Mouse (Mus musculus) liver, embryonic 15.5 days (tissue): Measurements from ENCODE around the gene Ermp1. TPM values are rescaled to one million over a fixed set of nuclear protein-coding genes. Genes with fewer than 3 reads are reported as not detected.

ENCODE experiments used
- ATAC-seq: fragments of 200-750 bp; cut with Nextera tagmentation; 2 replicates; pipeline ENCODE4 v1.8.0; 2017; ENCODE audit warnings: moderate number of reproducible peaks, mild to moderate bottlenecking, moderate library complexity; ENCODE audit not compliant: insufficient read depth
- H3K27ac ChIP-seq: fragments of 300-500 bp; sonication (generic); replicated peaks from 2 replicates; pipeline ENCODE4 v1.5.1; 2015; ENCODE audit warnings: mild to moderate bottlenecking, inconsistent platforms
- H3K27me3 ChIP-seq: fragments of 300-500 bp; sonication (generic); 2 replicates; pipeline ENCODE4 v1.6.1; 2015; ENCODE audit warnings: mild to moderate bottlenecking, inconsistent platforms
- H3K36me3 ChIP-seq: fragments of 300-500 bp; sonication (generic); replicated peaks from 2 replicates; pipeline ENCODE4 v1.6.1; 2015; ENCODE audit warnings: moderate library complexity, mild to moderate bottlenecking, inconsistent platforms
- H3K4me1 ChIP-seq: fragments of 300-500 bp; sonication (generic); replicated peaks from 2 replicates; pipeline ENCODE4 v1.6.1; 2015; ENCODE audit warnings: inconsistent platforms
- H3K4me2 ChIP-seq: fragments of 300-500 bp; sonication (generic); 2 replicates; pipeline ENCODE4 v1.6.1; 2015; ENCODE audit warnings: moderate library complexity, mild to moderate bottlenecking, inconsistent platforms
- H3K4me3 ChIP-seq: fragments of 300-500 bp; sonication (generic); replicated peaks from 2 replicates; pipeline ENCODE4 v1.5.1; 2015; ENCODE audit warnings: mild to moderate bottlenecking, inconsistent platforms
- H3K9ac ChIP-seq: fragments of 300-500 bp; sonication (generic); 2 replicates; pipeline ENCODE4 v1.6.1; 2015; ENCODE audit warnings: moderate library complexity, mild to moderate bottlenecking, inconsistent platforms
- H3K9me3 ChIP-seq: fragments of 300-500 bp; sonication (generic); replicated peaks from 2 replicates; pipeline ENCODE4 v1.6.1; 2016; ENCODE audit warnings: inconsistent platforms
- WGBS: fragments of 180-500 bp; shearing (Covaris S2); methylation state at CpG from one replicate; pipeline ENCODE4 v1.1.7; 2015; ENCODE audit warnings: mixed read lengths; ENCODE audit not compliant: insufficient replicate concordance; 5-methylcytosine and 5-hydroxymethylcytosine counted together
- polyA plus RNA-seq: library from polyadenylated mRNA; unstranded; fragments of >200 nt; fragmentation: Nextera tagmentation; extraction: Ambion mirVana; gene quantifications from 2 replicates; pipeline ENCODE4 v1.2.1, GENCODE M21; 2015

Gene Ermp1
- polyA plus RNA-seq, 1 experiment from 2014 or later, result 10.6 TPM

DNA sequence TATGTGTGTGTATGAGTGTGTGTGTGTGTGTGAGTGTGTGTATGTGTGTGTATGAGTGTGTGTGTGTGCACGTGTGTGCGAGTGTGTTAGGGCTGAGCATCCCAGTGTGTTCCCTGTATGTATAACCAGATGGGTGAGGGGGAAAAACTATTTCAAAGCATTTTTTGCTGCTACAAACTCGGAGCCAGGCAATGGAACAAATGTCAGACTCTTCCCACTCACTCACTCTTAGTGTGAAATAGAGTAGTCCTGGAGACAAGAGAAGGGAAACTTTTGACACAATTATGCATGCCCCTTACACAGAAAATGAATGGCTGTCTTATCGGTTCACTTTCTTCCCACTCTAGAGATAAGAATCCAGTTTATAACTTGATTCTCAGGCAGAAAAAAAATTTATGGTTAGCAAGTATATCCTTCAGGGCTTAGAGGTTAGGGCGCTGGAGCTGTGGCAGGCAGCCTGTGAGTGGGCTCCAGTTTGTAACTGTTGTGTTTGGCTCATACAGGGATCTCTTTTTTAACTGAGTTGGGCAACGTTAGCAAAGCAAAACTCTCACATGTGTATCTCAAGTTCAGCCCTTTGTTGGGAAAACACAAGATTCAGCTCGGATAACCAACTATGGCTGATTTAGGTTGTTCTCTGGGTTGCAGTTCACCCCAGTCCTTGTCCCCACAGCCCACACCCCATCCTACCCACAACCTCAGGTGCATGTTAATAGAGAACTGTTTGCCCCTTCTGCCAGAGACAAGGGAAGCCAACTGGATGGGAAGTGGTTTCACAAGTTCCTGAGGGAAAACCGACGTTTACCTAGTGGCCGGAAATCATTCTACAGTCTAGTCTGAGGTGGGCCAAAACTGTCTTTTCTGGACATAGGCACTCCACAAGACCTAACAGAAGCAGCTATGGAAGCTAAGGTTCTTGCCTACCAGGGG lies 12.9 kb upstream of the Ermp1 start:
- ATAC-seq, result no peak
- no peaks in the 10 kb centered on the region for H3K36me3 ChIP-seq
- no peak overlapping the region for H3K9ac ChIP-seq

DNA sequence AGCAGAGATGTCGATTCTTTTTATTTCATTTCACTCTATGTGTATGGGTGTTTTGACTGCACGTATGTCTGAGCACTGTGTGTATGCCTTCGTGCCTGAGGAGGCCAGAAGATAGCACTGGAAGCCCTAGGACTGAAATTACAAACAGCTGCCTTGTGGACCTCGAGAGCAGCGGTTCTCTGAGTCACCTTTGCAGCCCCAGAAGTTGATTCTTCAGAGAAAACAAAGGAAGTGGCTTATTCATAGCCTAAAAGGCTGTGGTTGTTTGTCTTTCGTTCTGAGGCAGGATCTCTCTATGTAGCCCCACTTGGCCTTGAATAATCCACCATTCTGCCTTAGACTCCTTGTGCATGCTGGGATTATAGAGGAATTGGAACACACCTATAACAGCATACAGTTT lies 11.5 kb upstream of the Ermp1 start:
- Histone ChIP-seq H3K4me2 (no peak overlapping the region), H3K9ac (no peak overlapping the region), H3K4me1 (0 out of 2 replicates have a peak, but pooled peaks cover 4% of the 10 kb centered on the region), H3K36me3 (no peaks in the 10 kb centered on the region), H3K4me3 (no peak overlapping the region), H3K27me3 (peaks cover 21% of the 10 kb centered on the region), H3K27ac (no peak overlapping the region), H3K9me3 (no peaks in the 10 kb centered on the region)
- ATAC-seq, result no peak
- WGBS, result 40% methylated on average over 6 of the region's 6 CpGs

More for the DNA sequence above, 12.9 kb upstream of the Ermp1 start:
- 36% methylated on average over 10 of the region's 10 CpGs for WGBS
- H3K4me1 ChIP-seq, result 0 out of 2 replicates have a peak, but pooled peaks cover 4% of the 10 kb centered on the region
- H3K27me3 ChIP-seq, result peaks cover 10% of the 10 kb centered on the region; the same call in 1 of the 2 replicates
- no peak overlapping the region for H3K27ac ChIP-seq
- H3K4me2 ChIP-seq, result no peak overlapping the region
- H3K4me3 ChIP-seq, result no peak overlapping the region
- no peaks in the 10 kb centered on the region for H3K9me3 ChIP-seq

DNA sequence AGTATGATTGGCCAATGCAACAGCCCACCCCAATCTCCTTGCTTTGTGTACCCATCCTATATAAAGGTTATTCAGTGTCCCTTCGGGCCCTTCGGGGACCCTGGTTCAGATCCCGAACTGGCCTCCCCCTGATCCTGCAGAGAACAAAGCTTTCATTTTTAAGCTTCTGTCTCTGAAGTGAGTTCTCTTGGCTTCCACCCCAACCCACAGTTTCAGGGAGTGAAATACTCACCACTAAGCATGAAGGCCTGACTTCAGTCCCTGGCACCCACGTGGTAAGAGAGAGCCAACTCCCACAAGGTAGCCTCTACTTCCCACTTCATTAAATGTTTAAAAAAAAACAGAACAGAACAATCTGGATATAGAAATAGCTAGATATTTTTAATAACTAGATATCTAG lies 10.6 kb upstream of the Ermp1 start:
- ATAC-seq, result no peak
- WGBS, result 79% methylated on average over 4 of the region's 4 CpGs

DNA sequence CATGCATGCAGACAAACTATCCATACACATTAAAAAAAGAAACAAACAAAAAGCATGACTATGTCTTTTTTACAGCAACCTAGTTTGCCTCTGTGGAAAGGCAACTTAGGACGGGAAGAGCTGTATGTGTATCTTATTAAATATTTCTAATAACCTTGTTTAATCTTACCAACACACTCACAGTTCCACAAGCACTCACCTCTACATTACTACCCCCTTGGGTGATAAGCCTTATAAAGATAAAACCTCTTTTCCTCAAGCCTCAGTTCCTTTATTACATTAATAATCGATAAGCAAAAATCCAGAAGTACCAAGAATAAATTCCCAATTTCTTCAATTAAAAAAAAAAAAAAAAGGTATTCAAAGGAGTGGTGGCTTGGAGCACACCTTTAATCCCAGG lies 9.3 kb upstream of the Ermp1 start:
- H3K9me3 ChIP-seq, result no peaks in the 10 kb centered on the region
- no peak overlapping the region for H3K27ac ChIP-seq
- 54% methylated on average over 2 of the region's 2 CpGs for WGBS
- H3K4me3 ChIP-seq, result no peak overlapping the region
- no peak for ATAC-seq
- H3K27me3 ChIP-seq, result peaks cover 29% of the 10 kb centered on the region
- 0 out of 2 replicates have a peak, but pooled peaks cover 4% of the 10 kb centered on the region for H3K4me1 ChIP-seq
- H3K4me2 ChIP-seq, result no peak overlapping the region
- H3K36me3 ChIP-seq, result no peaks in the 10 kb centered on the region
- no peak overlapping the region for H3K9ac ChIP-seq

More for the DNA sequence above, 10.6 kb upstream of the Ermp1 start:
- Histone ChIP-seq H3K4me2 (no peak overlapping the region), H3K36me3 (no peaks in the 10 kb centered on the region), H3K4me1 (0 out of 2 replicates have a peak, but pooled peaks cover 4% of the 10 kb centered on the region), H3K4me3 (no peak overlapping the region), H3K27me3 (peaks cover 23% of the 10 kb centered on the region), H3K27ac (no peak overlapping the region), H3K9ac (no peak overlapping the region), H3K9me3 (no peaks in the 10 kb centered on the region)

DNA sequence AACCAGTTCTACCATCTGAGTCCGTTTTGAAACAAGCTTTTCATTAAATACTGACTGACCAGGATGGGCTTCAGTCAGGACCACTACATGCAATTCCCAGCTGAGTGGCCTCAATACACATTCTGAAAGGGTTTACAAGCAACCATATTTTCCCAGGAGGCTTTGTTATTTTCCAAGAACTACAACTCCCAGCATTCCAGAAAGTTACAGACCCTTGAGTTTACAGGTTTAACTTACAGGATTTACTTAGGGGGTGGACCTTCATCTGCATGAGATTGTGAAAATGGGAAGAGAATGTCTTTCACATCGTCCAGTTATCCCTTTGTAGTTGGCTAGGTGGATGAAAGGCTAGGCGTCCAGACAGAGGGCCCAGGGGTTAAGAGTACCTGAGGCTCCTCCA lies 8.8 kb upstream of the Ermp1 start:
- H3K27ac ChIP-seq, result no peak overlapping the region
- peaks cover 29% of the 10 kb centered on the region for H3K27me3 ChIP-seq
- H3K9ac ChIP-seq, result no peak overlapping the region
- H3K4me1 ChIP-seq, result 0 out of 2 replicates have a peak, but pooled peaks cover 2% of the 10 kb centered on the region
- ATAC-seq, result no peak
- H3K36me3 ChIP-seq, result no peaks in the 10 kb centered on the region
- no peak overlapping the region for H3K4me2 ChIP-seq
- H3K9me3 ChIP-seq, result no peaks in the 10 kb centered on the region
- H3K4me3 ChIP-seq, result no peak overlapping the region
- 42% methylated on average over 3 of the region's 3 CpGs for WGBS

DNA sequence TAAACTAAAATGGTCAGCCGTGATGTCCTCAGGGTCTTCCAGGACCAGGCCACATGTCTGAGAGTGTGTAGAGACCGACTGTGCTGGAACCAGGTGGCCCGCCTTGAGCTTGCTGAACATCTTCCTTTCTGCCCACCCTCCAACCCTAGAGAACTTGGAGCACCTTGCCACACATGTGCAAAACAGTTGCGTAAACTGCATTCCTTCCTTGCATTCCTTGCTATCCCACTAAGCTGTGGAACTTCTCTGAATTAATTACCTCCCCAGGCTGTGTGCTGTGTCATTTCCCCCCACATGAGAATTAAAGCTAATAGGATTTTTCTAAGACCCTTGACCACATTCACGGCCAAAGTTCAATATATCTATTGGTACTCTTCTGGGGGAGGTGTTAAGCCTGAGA lies 8.4 kb upstream of the Ermp1 start:
- Histone ChIP-seq H3K36me3 (no peaks in the 10 kb centered on the region), H3K4me3 (no peak overlapping the region), H3K9ac (no peak overlapping the region), H3K27me3 (peaks cover 28% of the 10 kb centered on the region), H3K4me2 (no peak overlapping the region), H3K27ac (no peak overlapping the region), H3K9me3 (no peaks in the 10 kb centered on the region), H3K4me1 (no peaks in the 10 kb centered on the region)
- 71% methylated on average over 5 of the region's 5 CpGs for WGBS
- ATAC-seq, result no peak

DNA sequence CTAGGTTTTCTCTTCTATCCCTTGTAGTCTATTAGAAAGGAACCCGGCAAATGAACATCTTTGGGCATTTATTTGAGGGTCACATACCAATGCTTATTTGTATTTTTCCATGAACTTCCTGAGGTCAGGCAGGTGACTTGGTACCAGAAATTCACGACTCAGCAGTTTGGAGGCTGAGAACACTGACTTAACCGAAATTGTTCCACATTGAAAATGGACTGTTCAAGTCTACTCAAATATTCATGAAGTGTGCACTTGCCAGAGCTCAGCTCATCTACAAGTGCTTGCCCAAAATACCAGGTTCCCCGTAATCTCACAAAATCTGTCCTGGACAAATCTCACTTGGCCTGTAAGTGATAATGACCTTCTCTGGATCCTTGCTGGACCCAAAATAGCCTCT lies 7.8 kb upstream of the Ermp1 start:
- no peaks in the 10 kb centered on the region for H3K4me1 ChIP-seq
- H3K27ac ChIP-seq, result no peak overlapping the region
- H3K9ac ChIP-seq, result no peak overlapping the region
- no peaks in the 10 kb centered on the region for H3K36me3 ChIP-seq
- H3K9me3 ChIP-seq, result no peaks in the 10 kb centered on the region
- H3K27me3 ChIP-seq, result peaks cover 27% of the 10 kb centered on the region
- no peak for ATAC-seq
- H3K4me3 ChIP-seq, result no peak overlapping the region
- no peak overlapping the region for H3K4me2 ChIP-seq
- 62% methylated on average over 4 of the region's 4 CpGs for WGBS

DNA sequence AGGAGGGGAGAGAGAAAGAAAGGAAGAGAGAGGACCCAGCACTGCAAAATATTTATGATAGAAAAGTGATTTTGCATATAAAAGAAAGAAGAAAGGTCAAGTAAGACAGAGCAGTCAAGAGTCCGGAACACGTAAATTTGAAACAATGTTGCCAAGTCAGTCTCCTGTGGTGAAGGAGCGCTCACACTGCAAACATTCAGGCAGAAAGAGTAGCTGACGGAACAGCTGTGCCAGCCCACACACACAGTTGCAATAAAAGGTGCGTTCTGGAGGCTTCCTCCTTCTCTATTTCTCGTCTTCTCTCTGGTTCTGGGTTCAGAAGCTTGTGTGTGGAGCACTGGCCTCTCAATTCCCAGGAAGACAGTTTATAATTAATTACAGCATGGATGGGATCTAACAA lies 6.9 kb upstream of the Ermp1 start:
- Histone ChIP-seq H3K27ac (no peak overlapping the region), H3K9ac (no peak overlapping the region), H3K4me3 (no peak overlapping the region), H3K9me3 (no peaks in the 10 kb centered on the region), H3K4me2 (no peak overlapping the region), H3K36me3 (no peaks in the 10 kb centered on the region), H3K27me3 (peaks cover 27% of the 10 kb centered on the region), H3K4me1 (peaks cover 6% of the 10 kb centered on the region)
- no peak for ATAC-seq
- 52% methylated on average over 6 of the region's 6 CpGs for WGBS

DNA sequence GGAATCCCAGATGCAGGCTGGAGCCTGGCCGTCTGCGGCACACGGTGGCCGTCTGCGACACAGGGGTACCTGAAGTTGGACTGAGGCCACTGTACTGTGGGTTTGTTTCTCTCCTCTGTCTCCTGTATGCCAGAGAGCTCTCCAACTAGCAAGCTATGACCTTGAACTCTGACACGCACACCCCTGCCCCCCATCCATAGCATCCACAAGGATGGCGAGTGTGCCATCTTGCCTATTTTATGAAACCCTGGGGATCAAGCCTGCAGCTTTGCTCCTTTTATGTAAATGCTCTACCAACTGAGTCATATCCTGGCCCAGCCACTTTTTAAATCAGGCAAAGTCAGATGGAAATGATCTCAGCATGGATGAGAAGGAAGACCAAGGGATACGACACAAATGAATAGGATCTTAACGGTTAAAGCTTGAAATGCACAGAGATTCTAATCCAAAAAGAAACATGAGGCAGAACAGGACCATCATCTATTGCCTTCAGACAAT lies 5.6 kb upstream of the Ermp1 start:
- 84% methylated on average over 9 of the region's 9 CpGs for WGBS
- no peak overlapping the region for H3K27ac ChIP-seq
- H3K9ac ChIP-seq, result no peak overlapping the region
- H3K9me3 ChIP-seq, result no peaks in the 10 kb centered on the region
- H3K4me2 ChIP-seq, result no peak overlapping the region
- H3K36me3 ChIP-seq, result no peaks in the 10 kb centered on the region
- H3K27me3 ChIP-seq, result peaks cover 27% of the 10 kb centered on the region
- H3K4me3 ChIP-seq, result no peak overlapping the region
- peaks cover 20% of the 10 kb centered on the region for H3K4me1 ChIP-seq
- no peak for ATAC-seq

DNA sequence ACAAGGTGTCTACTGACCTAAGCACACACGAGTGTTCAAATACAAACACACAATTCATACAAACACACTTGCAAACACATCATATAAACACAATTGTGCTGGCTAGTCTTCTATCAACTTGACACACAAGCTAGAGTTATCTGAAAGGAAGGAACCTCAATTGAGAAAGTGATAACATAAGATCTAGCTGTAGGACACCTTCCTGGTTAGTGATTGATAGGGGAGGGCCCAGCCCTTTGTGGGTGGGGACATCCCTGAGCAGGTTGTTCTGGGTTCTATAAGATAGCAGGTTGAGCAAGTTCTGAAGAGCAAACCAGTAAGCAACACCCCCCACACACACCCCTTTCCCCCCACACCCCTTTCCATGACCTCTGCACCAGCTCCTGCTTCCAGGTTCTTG lies 1.5 kb upstream of the Ermp1 start:
- Histone ChIP-seq H3K4me3 (no peak overlapping the region), H3K27me3 (peaks cover 8% of the 10 kb centered on the region; the same call in 1 of the 2 replicates), H3K4me1 (peaks cover 38% of the 10 kb centered on the region), H3K27ac (peak overlapping the region; percentile 81), H3K9ac (no peak overlapping the region), H3K36me3 (peaks cover 15% of the 10 kb centered on the region), H3K4me2 (peak overlapping the region; percentile 46), H3K9me3 (no peaks in the 10 kb centered on the region)
- peak; percentile 71 for ATAC-seq
- 59% methylated on average over 1 of the region's 1 CpGs for WGBS

DNA sequence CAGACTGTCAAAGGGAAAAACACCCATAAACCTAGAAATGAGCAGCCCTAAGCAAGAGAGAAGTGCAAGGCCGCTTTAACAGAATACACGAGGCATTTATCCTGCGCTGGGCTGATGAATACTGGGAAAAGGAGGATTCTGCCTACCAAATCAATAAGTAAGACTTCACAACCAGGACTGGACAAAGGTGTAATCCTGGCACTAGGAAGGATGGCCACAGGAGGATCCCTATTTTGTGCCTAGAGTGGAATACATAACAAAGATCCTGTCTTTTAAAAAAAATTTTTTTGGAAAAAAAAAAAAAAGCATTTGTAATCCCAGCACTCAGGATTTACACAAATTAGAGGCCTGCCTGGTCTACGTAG lies 317 bp upstream of the Ermp1 start:
- peak overlapping the region; percentile 85; the same call in 1 of the 2 replicates for H3K9ac ChIP-seq
- peak overlapping the region; percentile 83 for H3K4me3 ChIP-seq

More for the DNA sequence above, 317 bp upstream of the Ermp1 start:
- peaks cover 4% of the 10 kb centered on the region; the same call in 1 of the 2 replicates for H3K27me3 ChIP-seq
- peak overlapping the region; percentile 81 for H3K27ac ChIP-seq
- ATAC-seq, result no peak
- peak overlapping the region; percentile 72 for H3K4me2 ChIP-seq
- 34% methylated on average over 4 of the region's 4 CpGs for WGBS
- H3K36me3 ChIP-seq, result peaks cover 23% of the 10 kb centered on the region
- H3K9me3 ChIP-seq, result no peaks in the 10 kb centered on the region
- peaks cover 38% of the 10 kb centered on the region for H3K4me1 ChIP-seq
